Mouse (Mus musculus) brain, adult 10 weeks (tissue): ENCODE data around the gene Jam2. TPM values are rescaled to one million over a fixed set of nuclear protein-coding genes. Genes with fewer than 3 reads are reported as not detected.

Experiments
- polyA plus RNA-seq: library from polyadenylated mRNA; stranded (reverse); fragments of 350-450 nt; fragmentation: Illumina TruSeq; extraction: RNeasy Lipid Tissue Mini Kit (QIAGEN cat#74804); gene quantifications from one replicate; pipeline ENCODE4 v1.2.3, GENCODE M21; 2015; ENCODE audit warnings: low read depth, low replicate concordance

Gene Jam2
- polyA plus RNA-seq = 31.8 TPM

GRCm38 (mm10) chr16:84774003-84774703 is at the start of gene Jam2:
TSS of gene Jam2 (plus strand) at chr16:84774123.

GRCm38 (mm10) chr16:84735166-84736105 is 38.5 kb upstream of the Jam2 start, which contains the start of gene Mrpl39:
TSS of gene Mrpl39 (minus strand) at chr16:84735742.

GRCm38 (mm10) chr16:84834745-84835440 is 61.0 kb downstream of the Jam2 start, which contains the start of gene Gabpa:
TSS of gene Gabpa (plus strand) at chr16:84834925.

GRCm38 (mm10) chr16:84835441-84835822 is 61.5 kb downstream of the Jam2 start, which contains the start of gene Atp5j:
TSS of gene Atp5j (minus strand) at chr16:84835625.

Other genes with a start within 250 kb of the Jam2 start
- gene Mrpl39, start 38.4 kb upstream of the Jam2 start, polyA plus RNA-seq = 29.4 TPM
- 15.8 TPM for gene Gabpa, start 60.8 kb downstream of the Jam2 start, polyA plus RNA-seq
- 647 TPM for gene Atp5j, start 61.5 kb downstream of the Jam2 start, polyA plus RNA-seq